Mouse (Mus musculus) myocyte (in vitro differentiated cells): Measurements from ENCODE around the gene Got2.

Experiments used
- MAX ChIP-seq: IDR thresholded peaks from one replicate; pipeline ENCODE4 v1.6.1; 2011; ENCODE audit warnings: low read depth, mild to moderate bottlenecking, control low read depth
- MYOG ChIP-seq, 3 experiments: IDR thresholded peaks; one replicate each; pipeline ENCODE4 v1.6.1; 2011; ENCODE audit warnings: control low read depth in 2 of 3, low read depth in 2 of 3, mild to moderate bottlenecking in 2 of 3; ENCODE audit not compliant: insufficient read length in 2 of 3, control insufficient read depth in 1 of 3, insufficient read depth in 1 of 3
- POLR2A ChIP-seq: IDR thresholded peaks from one replicate; pipeline ENCODE4 v1.6.1; 2011; ENCODE audit warnings: low read depth, mild to moderate bottlenecking, control low read depth, moderate library complexity; ENCODE audit not compliant: insufficient read length
- POLR2AphosphoS2 ChIP-seq: IDR thresholded peaks from one replicate; pipeline ENCODE4 v1.6.1; 2011; ENCODE audit warnings: low read depth, control low read depth; ENCODE audit not compliant: insufficient read length
- TCF12 ChIP-seq: IDR thresholded peaks from one replicate; pipeline ENCODE4 v1.6.1; 2011; ENCODE audit warnings: mild to moderate bottlenecking, control low read depth; ENCODE audit not compliant: poor library complexity, insufficient read depth, severe bottlenecking
- TCF3 ChIP-seq: IDR thresholded peaks from one replicate; pipeline ENCODE4 v1.6.1; 2011; ENCODE audit warnings: low read depth, control low read depth; ENCODE audit not compliant: insufficient read length

- TF ChIP-seq MYOG (IDR thresholded peaks at IDR 0.05; ENCODE audit: control insufficient read depth in 1 of 3, insufficient read depth in 1 of 3, insufficient read length in 2 of 3, low read depth in 2 of 3) (no peak), POLR2A (no peak), TCF12 (no peak), MAX (no peak), TCF3 (no peak), POLR2AphosphoS2 (no peak)
Observed at GRCm38 (mm10) chr8:95821266-95821665, 67.1 kb downstream of the Got2 start.
